Mouse (Mus musculus): ENCODE data around the gene Tspan13.

DNA sequence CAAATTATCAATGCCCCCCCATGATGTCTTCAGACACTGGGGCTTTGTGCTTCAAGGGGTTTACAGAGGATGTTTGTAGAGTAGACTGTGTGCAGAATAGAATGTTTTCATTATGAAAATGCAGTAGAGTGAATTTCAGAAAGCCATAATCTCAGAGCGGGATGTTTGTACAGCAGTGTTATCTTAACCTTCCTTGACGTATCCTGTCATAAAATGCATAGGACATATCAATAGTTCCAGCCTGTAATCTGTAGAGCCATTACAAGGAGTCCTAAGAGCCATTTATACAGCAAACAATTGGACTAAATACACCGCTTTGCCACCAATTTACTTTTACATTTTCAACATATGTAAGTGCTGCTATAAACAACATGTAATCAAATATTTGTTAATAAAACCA, 48.7 kb downstream of the Tspan13 start:
- TF ChIP-seq GATA1 (IDR thresholded peaks at IDR 0.05; ENCODE audit: borderline replicate concordance, low read length) (no peak), FLI1 (IDR thresholded peaks at IDR 0.05; ENCODE audit: low read length) (no peak)
